Mouse (Mus musculus): ENCODE measurements around the gene Ddx5. TPM values are rescaled to one million over a fixed set of nuclear protein-coding genes. Genes with fewer than 3 reads are reported as not detected.
"Not testable (repeated sequence)": the region's sequence is repeated elsewhere in the genome, so short reads cannot be mapped to it uniquely, and the experiment has no call there.

The Ddx5 gene
- polyA plus RNA-seq, 1 experiment from 2014 or later = 396 TPM

DNA sequence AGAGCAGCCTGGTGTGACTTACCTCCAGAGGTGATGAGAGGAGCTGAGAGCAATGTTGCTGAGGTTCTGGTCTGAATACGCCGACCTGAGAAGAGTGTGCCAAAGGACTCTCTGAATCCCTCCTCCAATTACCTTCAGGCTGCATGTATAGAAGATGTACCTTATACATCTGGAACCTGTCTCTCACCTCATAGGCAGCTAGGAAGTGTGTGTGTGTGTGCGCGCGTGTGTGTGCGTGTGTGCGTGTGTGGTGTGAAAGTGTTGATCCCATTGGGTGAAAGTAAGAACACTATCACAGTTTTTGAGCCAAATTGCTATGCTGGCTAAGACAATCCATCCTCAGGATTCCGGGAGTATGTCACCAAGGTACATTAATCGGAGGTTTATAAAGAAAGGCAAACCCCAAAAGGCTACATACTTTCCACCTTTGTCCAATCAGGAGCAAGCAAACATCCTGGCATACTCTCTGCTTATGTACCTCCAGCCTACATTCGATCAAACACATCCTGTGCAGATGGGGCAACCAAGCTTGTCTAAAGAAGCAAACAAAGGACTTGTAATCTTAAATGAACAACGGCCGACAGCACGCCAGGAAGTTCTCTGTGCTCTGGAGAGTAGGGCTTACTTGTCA, 38.7 kb downstream of the Ddx5 start, which contains the start of gene Pecam1:
Gene Pecam1, minus strand, starts transcription at position 508 of the 631 bp plus-strand sequence.
- H3K9ac ChIP-seq (replicated peaks; ENCODE audit: low read depth, low read length) = no peak within 1 kb of the TSS
- no peak within 1 kb of the TSS for H3K4me3 ChIP-seq (ENCODE audit: low read depth, low read length)
- peaks cover 4% of the 10 kb centered on the region; the same call in 1 of the 2 replicates for H3K4me1 ChIP-seq (ENCODE audit: control insufficient read depth, insufficient read depth, low read length)
- H3K27me3 ChIP-seq (ENCODE audit: control insufficient read depth, insufficient read depth, low read length) = no peaks in the 10 kb centered on the region
- no peaks in the 10 kb centered on the region for H3K36me3 ChIP-seq (ENCODE audit: control insufficient read depth, insufficient read depth, low read length)
- H3K9me3 ChIP-seq (ENCODE audit: control insufficient read depth, low read depth, low read length) = no peaks in the 10 kb centered on the region
- ATAC-seq (ENCODE audit: insufficient number of reproducible peaks, insufficient read depth, low FRiP score, low read depth) = no peak
- WGBS = 65% methylated on average over 13 of the region's 13 CpGs
- no peak within 1 kb of the TSS for H3K27ac ChIP-seq (ENCODE audit: low read length)
- no peak within 1 kb of the TSS for H3K4me2 ChIP-seq (replicated peaks; ENCODE audit: low read depth, low read length)

DNA sequence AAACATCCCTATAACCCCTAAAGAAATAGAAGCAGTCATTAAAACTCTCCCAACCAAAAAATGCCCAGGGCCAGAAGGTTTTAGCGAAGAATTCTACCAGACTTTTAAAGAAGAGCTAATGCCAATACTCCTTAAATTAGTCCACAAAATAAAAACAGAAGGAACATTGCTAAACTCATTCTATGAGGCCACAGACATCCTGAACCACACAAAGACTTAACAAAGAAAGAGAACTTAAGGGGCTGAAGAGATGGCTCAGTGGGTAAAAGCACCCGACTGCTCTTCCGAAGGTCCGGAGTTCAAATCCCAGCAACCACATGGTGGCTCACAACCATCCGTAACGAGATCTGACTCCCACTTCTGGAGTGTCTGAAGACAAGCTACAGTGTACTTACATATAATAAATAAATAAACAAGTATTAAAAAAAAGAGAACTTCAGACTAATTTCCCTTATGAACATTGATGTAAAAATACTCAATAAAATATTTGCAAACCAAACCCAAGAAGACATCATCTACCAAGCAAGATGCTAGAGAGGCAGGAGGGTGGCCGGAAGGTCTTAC, 39.3 kb downstream of the Ddx5 start:
- not testable (repeated sequence) for H3K4me2 ChIP-seq (replicated peaks; ENCODE audit: low read depth, low read length); ATAC-seq (ENCODE audit: insufficient number of reproducible peaks, insufficient read depth, low FRiP score, low read depth); H3K4me1 ChIP-seq (ENCODE audit: control insufficient read depth, insufficient read depth, low read length); H3K27me3 ChIP-seq (ENCODE audit: control insufficient read depth, insufficient read depth, low read length); H3K36me3 ChIP-seq (ENCODE audit: control insufficient read depth, insufficient read depth, low read length); H3K9ac ChIP-seq (replicated peaks; ENCODE audit: low read depth, low read length); H3K9me3 ChIP-seq (ENCODE audit: control insufficient read depth, low read depth, low read length); H3K27ac ChIP-seq (ENCODE audit: low read length); H3K4me3 ChIP-seq (ENCODE audit: low read depth, low read length)
- WGBS = 94% methylated on average over 7 of the region's 7 CpGs

- no peak overlapping the region for H3K27ac ChIP-seq (ENCODE audit: low read length)
- H3K4me2 ChIP-seq (replicated peaks; ENCODE audit: low read depth, low read length) = no peak overlapping the region
- no peak overlapping the region for H3K9ac ChIP-seq (replicated peaks; ENCODE audit: low read depth, low read length)
- H3K4me3 ChIP-seq (ENCODE audit: low read depth, low read length) = no peak overlapping the region
- no peaks in the 10 kb centered on the region for H3K27me3 ChIP-seq (ENCODE audit: control insufficient read depth, insufficient read depth, low read length)
- H3K4me1 ChIP-seq (ENCODE audit: control insufficient read depth, insufficient read depth, low read length) = no peaks in the 10 kb centered on the region
- no peaks in the 10 kb centered on the region for H3K9me3 ChIP-seq (ENCODE audit: control insufficient read depth, low read depth, low read length)
- ATAC-seq (ENCODE audit: insufficient number of reproducible peaks, insufficient read depth, low FRiP score, low read depth) = no peak
- 90% methylated on average over 5 of the region's 5 CpGs for WGBS
- H3K36me3 ChIP-seq (ENCODE audit: control insufficient read depth, insufficient read depth, low read length) = no peaks in the 10 kb centered on the region
These were observed 44.0 kb downstream of the Ddx5 start for GRCm38 (mm10) chr11:106744949-106745348.

GRCm38 (mm10) chr11:106742388-106742841, 46.6 kb downstream of the Ddx5 start:
- Histone ChIP-seq H3K4me3 (ENCODE audit: low read depth, low read length) (no peak overlapping the region), H3K36me3 (ENCODE audit: control insufficient read depth, insufficient read depth, low read length) (no peaks in the 10 kb centered on the region), H3K9me3 (ENCODE audit: control insufficient read depth, low read depth, low read length) (no peaks in the 10 kb centered on the region), H3K4me2 (replicated peaks; ENCODE audit: low read depth, low read length) (no peak overlapping the region), H3K27ac (ENCODE audit: low read length) (no peak overlapping the region), H3K9ac (replicated peaks; ENCODE audit: low read depth, low read length) (no peak overlapping the region), H3K4me1 (ENCODE audit: control insufficient read depth, insufficient read depth, low read length) (0 out of 2 replicates have a peak, but pooled peaks cover under 1% of the 10 kb centered on the region), H3K27me3 (ENCODE audit: control insufficient read depth, insufficient read depth, low read length) (no peaks in the 10 kb centered on the region)
- no peak for ATAC-seq (ENCODE audit: insufficient number of reproducible peaks, insufficient read depth, low FRiP score, low read depth)
- 43% methylated on average over 6 of the region's 6 CpGs for WGBS

DNA sequence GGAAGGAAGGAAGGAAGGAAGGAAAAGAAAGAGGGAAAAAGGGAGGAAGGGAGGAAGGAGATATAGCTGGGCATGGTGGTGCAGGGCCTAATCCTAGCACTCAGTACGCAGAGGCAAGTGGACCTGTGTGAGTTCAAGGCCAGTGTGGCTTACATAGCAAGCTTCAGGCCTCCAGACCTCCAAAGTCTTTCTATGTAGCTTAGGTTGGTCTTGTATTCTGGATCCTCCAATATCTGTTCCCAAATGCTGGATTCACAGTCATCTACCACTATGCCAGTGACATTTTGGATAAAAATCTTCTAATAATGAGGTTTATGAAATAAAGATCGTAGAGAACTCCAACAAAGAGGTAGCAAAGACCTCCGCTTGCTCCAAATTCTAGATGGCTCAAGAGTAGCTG, 47.2 kb downstream of the Ddx5 start:
- ATAC-seq (ENCODE audit: insufficient number of reproducible peaks, insufficient read depth, low FRiP score, low read depth) = no peak
- Histone ChIP-seq H3K4me2 (replicated peaks; ENCODE audit: low read depth, low read length) (no peak overlapping the region), H3K27ac (ENCODE audit: low read length) (no peak overlapping the region), H3K36me3 (ENCODE audit: control insufficient read depth, insufficient read depth, low read length) (no peaks in the 10 kb centered on the region), H3K4me1 (ENCODE audit: control insufficient read depth, insufficient read depth, low read length) (0 out of 2 replicates have a peak, but pooled peaks cover 6% of the 10 kb centered on the region), H3K4me3 (ENCODE audit: low read depth, low read length) (no peak overlapping the region), H3K9ac (replicated peaks; ENCODE audit: low read depth, low read length) (no peak overlapping the region), H3K9me3 (ENCODE audit: control insufficient read depth, low read depth, low read length) (no peaks in the 10 kb centered on the region), H3K27me3 (ENCODE audit: control insufficient read depth, insufficient read depth, low read length) (no peaks in the 10 kb centered on the region)
- WGBS = 93% methylated on average over 3 of the region's 3 CpGs

- no peaks in the 10 kb centered on the region for H3K9me3 ChIP-seq (ENCODE audit: control insufficient read depth, low read depth, low read length)
- H3K9ac ChIP-seq (replicated peaks; ENCODE audit: low read depth, low read length) = no peak overlapping the region
- no peaks in the 10 kb centered on the region for H3K27me3 ChIP-seq (ENCODE audit: control insufficient read depth, insufficient read depth, low read length)
- H3K27ac ChIP-seq (ENCODE audit: low read length) = no peak overlapping the region
- H3K4me3 ChIP-seq (ENCODE audit: low read depth, low read length) = no peak overlapping the region
- no peaks in the 10 kb centered on the region for H3K36me3 ChIP-seq (ENCODE audit: control insufficient read depth, insufficient read depth, low read length)
- H3K4me1 ChIP-seq (ENCODE audit: control insufficient read depth, insufficient read depth, low read length) = 0 out of 2 replicates have a peak, but pooled peaks cover 8% of the 10 kb centered on the region
- 71% methylated on average over 6 of the region's 6 CpGs for WGBS
- no peak overlapping the region for H3K4me2 ChIP-seq (replicated peaks; ENCODE audit: low read depth, low read length)
- ATAC-seq (ENCODE audit: insufficient number of reproducible peaks, insufficient read depth, low FRiP score, low read depth) = no peak
These were observed 47.8 kb downstream of the Ddx5 start for GRCm38 (mm10) chr11:106741232-106741631.

GRCm38 (mm10) chr11:106740724-106741123, 48.3 kb downstream of the Ddx5 start:
- ATAC-seq (ENCODE audit: insufficient number of reproducible peaks, insufficient read depth, low FRiP score, low read depth); H3K4me3 ChIP-seq (ENCODE audit: low read depth, low read length); H3K9me3 ChIP-seq (ENCODE audit: control insufficient read depth, low read depth, low read length); H3K27ac ChIP-seq (ENCODE audit: low read length); H3K36me3 ChIP-seq (ENCODE audit: control insufficient read depth, insufficient read depth, low read length); H3K4me2 ChIP-seq (replicated peaks; ENCODE audit: low read depth, low read length); H3K9ac ChIP-seq (replicated peaks; ENCODE audit: low read depth, low read length); H3K4me1 ChIP-seq (ENCODE audit: control insufficient read depth, insufficient read depth, low read length); H3K27me3 ChIP-seq (ENCODE audit: control insufficient read depth, insufficient read depth, low read length): not testable (repeated sequence)
- WGBS = 93% methylated on average over 7 of the region's 8 CpGs

GRCm38 (mm10) chr11:106739116-106739515, 49.9 kb downstream of the Ddx5 start:
- no peak for ATAC-seq (ENCODE audit: insufficient number of reproducible peaks, insufficient read depth, low FRiP score, low read depth)
- H3K27ac ChIP-seq (ENCODE audit: low read length) = no peak overlapping the region
- H3K4me3 ChIP-seq (ENCODE audit: low read depth, low read length) = no peak overlapping the region
- 0 out of 2 replicates have a peak, but pooled peaks cover 8% of the 10 kb centered on the region for H3K4me1 ChIP-seq (ENCODE audit: control insufficient read depth, insufficient read depth, low read length)
- H3K27me3 ChIP-seq (ENCODE audit: control insufficient read depth, insufficient read depth, low read length) = no peaks in the 10 kb centered on the region
- no peak overlapping the region for H3K4me2 ChIP-seq (replicated peaks; ENCODE audit: low read depth, low read length)
- no peak overlapping the region for H3K9ac ChIP-seq (replicated peaks; ENCODE audit: low read depth, low read length)
- WGBS = 87% methylated on average over 2 of the region's 2 CpGs
- H3K36me3 ChIP-seq (ENCODE audit: control insufficient read depth, insufficient read depth, low read length) = no peaks in the 10 kb centered on the region
- H3K9me3 ChIP-seq (ENCODE audit: control insufficient read depth, low read depth, low read length) = no peaks in the 10 kb centered on the region
